Mouse (Mus musculus): Measurements from ENCODE around the gene Tgfa. TPM values are rescaled to one million over a fixed set of nuclear protein-coding genes. Genes with fewer than 3 reads are reported as not detected.
A peak's percentile ranks its signal among the peaks of the same experiment; 100 is the strongest.

The Tgfa gene
- total and polyA plus RNA-seq, 3 experiments = 15.0 to 49.0 (median 18.2) TPM

- peak; percentile 61 for DNase-seq
These were observed 98.3 kb downstream of the Tgfa start for GRCm38 (mm10) chr6:86293301-86293700.

- peak; percentile 38 for DNase-seq
These were observed 100.4 kb downstream of the Tgfa start for GRCm38 (mm10) chr6:86295451-86295850.

GRCm38 (mm10) chr6:86296126-86296525 is 101.1 kb downstream of the Tgfa start:
- DNase-seq = no peak

- no peak for DNase-seq
These were observed 101.9 kb downstream of the Tgfa start for GRCm38 (mm10) chr6:86296938-86297337.

GRCm38 (mm10) chr6:86298961-86299360 is 103.9 kb downstream of the Tgfa start:
- DNase-seq = no peak

- DNase-seq = peak; percentile 47
These were observed 104.4 kb downstream of the Tgfa start for GRCm38 (mm10) chr6:86299381-86299780.

GRCm38 (mm10) chr6:86305680-86306079 is 110.7 kb downstream of the Tgfa start:
- no peak for DNase-seq

GRCm38 (mm10) chr6:86314011-86314410 is 119.0 kb downstream of the Tgfa start:
- DNase-seq = peak; percentile 57

- peak; percentile 33 for DNase-seq
These were observed 122.0 kb downstream of the Tgfa start for GRCm38 (mm10) chr6:86317066-86317465.

- peak; percentile 86 for DNase-seq
These were observed 123.8 kb downstream of the Tgfa start for GRCm38 (mm10) chr6:86318855-86319254.

- no peak for DNase-seq
These were observed 127.1 kb downstream of the Tgfa start for GRCm38 (mm10) chr6:86322031-86322563.

- DNase-seq = no peak
These were observed 128.0 kb downstream of the Tgfa start for GRCm38 (mm10) chr6:86322991-86323390.

- no peak for DNase-seq
These were observed 129.4 kb downstream of the Tgfa start for GRCm38 (mm10) chr6:86324400-86324799.

Other genes with a start within 250 kb of the Tgfa start
- gene Dusp11, start 233.6 kb upstream of the Tgfa start, total RNA-seq (2021) = 100 to 1,000 TPM in 1 of 2 experiments, 10 to 100 TPM in 1; 82.3 to 174 TPM
- gene Dusp11, start 233.6 kb upstream of the Tgfa start, polyA plus RNA-seq (2012; rRNA removed) = 73.5 and 104 TPM in 2 replicates
- gene Figla, start 179.1 kb upstream of the Tgfa start, total RNA-seq (2021) = not detected
- gene Figla, start 179.1 kb upstream of the Tgfa start, polyA plus RNA-seq (2012; rRNA removed) = not detected in 2 replicates
- 1 to 10 TPM in 1 of 2 experiments, under 1 TPM in 1; 0.78 to 1.6 TPM for gene Add2, start 166.5 kb upstream of the Tgfa start, total RNA-seq (2021)
- gene Add2, start 166.5 kb upstream of the Tgfa start, polyA plus RNA-seq (2012; rRNA removed) = 1.7 and 1.9 TPM in 2 replicates
- 10 to 100 TPM; 62.6 to 73.7 TPM for gene Fam136a, start 170.4 kb downstream of the Tgfa start, total RNA-seq (2021)
- 43.9 and 48.7 TPM in 2 replicates for gene Fam136a, start 170.4 kb downstream of the Tgfa start, polyA plus RNA-seq (2012; rRNA removed)
- gene Snrpg, start 176.1 kb downstream of the Tgfa start, total RNA-seq (2021) = 100 to 1,000 TPM; 197 to 420 TPM
- gene Snrpg, start 176.1 kb downstream of the Tgfa start, polyA plus RNA-seq (2012; rRNA removed) = 38.8 and 52.2 TPM in 2 replicates
- gene Pcyox1, start 201.9 kb downstream of the Tgfa start, total RNA-seq (2021) = 100 to 1,000 TPM; 178 to 206 TPM
- 54.8 and 96.2 TPM in 2 replicates for gene Pcyox1, start 201.9 kb downstream of the Tgfa start, polyA plus RNA-seq (2012; rRNA removed)
- 10 to 100 TPM; 42.7 to 44.0 TPM for gene Tia1, start 209.0 kb downstream of the Tgfa start, total RNA-seq (2021)
- 12.7 and 14.2 TPM in 2 replicates for gene Tia1, start 209.0 kb downstream of the Tgfa start, polyA plus RNA-seq (2012; rRNA removed)
- 1 to 10 TPM in 1 of 2 experiments, not detected in 1; 3.2 TPM for gene Gm44790, start 231.4 kb downstream of the Tgfa start, total RNA-seq (2021)
- gene Gm44790, start 231.4 kb downstream of the Tgfa start, polyA plus RNA-seq (2012; rRNA removed) = 6.4 and 8.7 TPM in 2 replicates
- 10 to 100 TPM; 18.4 to 22.3 TPM for gene C87436, start 243.2 kb downstream of the Tgfa start, total RNA-seq (2021)
- gene C87436, start 243.2 kb downstream of the Tgfa start, polyA plus RNA-seq (2012; rRNA removed) = 7.3 and 8.7 TPM in 2 replicates